Comparison of ENCODE assay signal across 8 mouse cellular contexts in the genomic region with DNA sequence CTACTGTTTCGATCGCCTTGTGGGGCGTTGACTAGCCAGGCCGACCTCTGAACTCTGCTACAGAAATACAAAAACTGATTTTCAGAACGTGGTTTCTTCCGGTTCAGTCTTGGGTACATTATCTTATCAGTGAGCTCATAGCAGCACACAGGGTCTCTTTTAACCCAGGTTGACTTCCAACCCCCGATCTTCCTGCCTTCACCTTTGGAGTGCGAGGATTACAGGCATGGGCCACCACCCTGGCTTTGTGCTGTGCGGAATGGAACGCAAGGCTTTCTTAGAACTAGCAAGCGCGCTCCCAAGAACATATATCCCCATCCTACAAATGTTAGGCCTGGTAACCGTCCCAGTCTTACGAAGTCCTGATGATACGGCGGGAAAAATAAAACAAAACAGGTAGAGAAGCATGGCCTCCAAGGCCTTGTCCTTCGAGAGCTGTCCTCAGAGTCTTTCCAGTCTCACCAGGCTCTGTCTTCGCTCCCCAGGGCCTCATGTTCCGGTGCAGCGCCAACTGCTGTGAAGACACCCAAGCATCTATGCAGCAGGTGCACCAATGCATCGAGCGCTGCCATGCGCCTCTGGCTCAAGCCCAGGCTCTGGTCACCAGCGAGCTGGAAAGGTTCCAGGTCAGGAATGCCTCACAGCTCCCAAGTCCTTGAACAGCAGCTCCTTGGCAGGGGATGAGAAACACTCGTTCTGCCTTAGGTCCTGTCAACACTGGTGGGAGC. TPM values are rescaled to one million over a fixed set of nuclear protein-coding genes. Genes with fewer than 3 reads are reported as not detected.
DNase-seq lines count a peak whose midpoint lies in the region; ATAC-seq lines count a peak whose summit lies in the region.

No protein-coding gene starts in this region.

- no peak for DNase-seq in neural tube, embryonic 11.5 days (ENCODE audit: low spot score)
- no peak for DNase-seq in neural tube, embryonic 10.5 days (ENCODE audit: extremely low spot score, low spot score)
- DNase-seq in cerebellum, adult 11-12 months: peak; percentile 77
- peak; percentile 30 for DNase-seq in gastrocnemius, postnatal 25 days
- DNase-seq in kidney, adult 11 months: peak; percentile 64
- peak; percentile 38 for DNase-seq in midbrain, embryonic 14.5 days
- DNase-seq in thymus, postnatal 25 days: peak; percentile 28

- no peaks in the 10 kb centered on the region for H3K27me3 ChIP-seq in neural tube, embryonic 11.5 days (ENCODE audit: control insufficient read depth, insufficient read depth, low read length)
- no peaks in the 10 kb centered on the region for H3K27me3 ChIP-seq in limb, embryonic 13.5 days
- no peaks in the 10 kb centered on the region for H3K27me3 ChIP-seq in midbrain, embryonic 14.5 days (ENCODE audit: control insufficient read depth, insufficient read depth, low read length)

- WGBS in neural tube, embryonic 11.5 days: 49% methylated on average over 25 of the region's 25 CpGs
- 47% methylated on average over 25 of the region's 25 CpGs for WGBS in limb, embryonic 13.5 days
- 42% methylated on average over 25 of the region's 25 CpGs for WGBS in midbrain, embryonic 14.5 days

- peaks cover 9% of the 10 kb centered on the region; the same call in 1 of the 2 replicates for H3K4me1 ChIP-seq in neural tube, embryonic 11.5 days (ENCODE audit: control insufficient read depth, insufficient read depth, low read length)
- peaks cover 19% of the 10 kb centered on the region for H3K4me1 ChIP-seq in limb, embryonic 13.5 days
- H3K4me1 ChIP-seq in midbrain, embryonic 14.5 days (ENCODE audit: control insufficient read depth, insufficient read depth, low read length): peaks cover 9% of the 10 kb centered on the region

- peak overlapping the region; percentile 71 for H3K4me2 ChIP-seq in neural tube, embryonic 11.5 days (ENCODE audit: low read depth)
- H3K4me2 ChIP-seq in limb, embryonic 13.5 days (replicated peaks): peak overlapping the region; percentile 92
- H3K4me2 ChIP-seq in midbrain, embryonic 14.5 days (ENCODE audit: low read length): peak overlapping the region; percentile 91

- no peaks in the 10 kb centered on the region for H3K36me3 ChIP-seq in neural tube, embryonic 11.5 days (ENCODE audit: control insufficient read depth, insufficient read depth, low read length)
- peaks cover 22% of the 10 kb centered on the region for H3K36me3 ChIP-seq in limb, embryonic 13.5 days
- H3K36me3 ChIP-seq in midbrain, embryonic 14.5 days (ENCODE audit: control insufficient read depth, insufficient read depth, low read length): 0 out of 2 replicates have a peak, but pooled peaks cover 3% of the 10 kb centered on the region

- H3K4me3 ChIP-seq in neural tube, embryonic 11.5 days (ENCODE audit: low read depth, low read length): peak overlapping the region; percentile 60
- peak overlapping the region; percentile 75 for H3K4me3 ChIP-seq in limb, embryonic 13.5 days
- peak overlapping the region; percentile 66 for H3K4me3 ChIP-seq in midbrain, embryonic 14.5 days (replicated peaks; ENCODE audit: low read depth, low read length)

- H3K9me3 ChIP-seq in neural tube, embryonic 11.5 days (ENCODE audit: control insufficient read depth, low read length): no peaks in the 10 kb centered on the region
- no peaks in the 10 kb centered on the region for H3K9me3 ChIP-seq in limb, embryonic 13.5 days
- no peaks in the 10 kb centered on the region for H3K9me3 ChIP-seq in midbrain, embryonic 14.5 days (ENCODE audit: control insufficient read depth, low read length)

- no peak for ATAC-seq in neural tube, embryonic 11.5 days (ENCODE audit: insufficient read depth, low FRiP score, low TSS enrichment)
- ATAC-seq in limb, embryonic 13.5 days (ENCODE audit: low FRiP score, low read depth): no peak
- no peak for ATAC-seq in midbrain, embryonic 14.5 days (ENCODE audit: low FRiP score, low TSS enrichment)

- peak overlapping the region; percentile 74 for H3K9ac ChIP-seq in neural tube, embryonic 11.5 days (ENCODE audit: low read length)
- peak overlapping the region; percentile 85 for H3K9ac ChIP-seq in limb, embryonic 13.5 days
- H3K9ac ChIP-seq in midbrain, embryonic 14.5 days (replicated peaks; ENCODE audit: low read length): peak overlapping the region; percentile 80

- no peak overlapping the region for H3K27ac ChIP-seq in neural tube, embryonic 11.5 days (ENCODE audit: low read depth, low read length)
- H3K27ac ChIP-seq in limb, embryonic 13.5 days: peak overlapping the region; percentile 72
- H3K27ac ChIP-seq in midbrain, embryonic 14.5 days (replicated peaks; ENCODE audit: low read depth, low read length): peak overlapping the region; percentile 93

RNA-seq across cellular contexts. Expression of a gene that starts 0.8 kb away (rescaled TPM):
- 142 and 144 TPM in 2 replicates for polyA plus RNA-seq in neural tube, embryonic 11.5 days (2014; fragmentation: Nextera tagmentation; extraction: Ambion mirVana)
- 10 to 100 TPM; 16.0 to 16.3 TPM for total RNA-seq in gastrocnemius, postnatal 25 days (2021)
- polyA plus RNA-seq in limb, embryonic 13.5 days (2015; fragmentation: Nextera tagmentation; extraction: Ambion mirVana): 133 and 136 TPM in 2 replicates
- 124 and 130 TPM in 2 replicates for polyA plus RNA-seq in midbrain, embryonic 14.5 days (2014; fragmentation: Nextera tagmentation; extraction: Ambion mirVana)

RNA-seq across cellular contexts. Expression of a gene that starts 4.8 kb away (rescaled TPM):
- polyA plus RNA-seq in neural tube, embryonic 11.5 days (2014; fragmentation: Nextera tagmentation; extraction: Ambion mirVana): 658 and 707 TPM in 2 replicates
- total RNA-seq in gastrocnemius, postnatal 25 days (2021): 10 to 100 TPM; 26.2 to 27.1 TPM
- polyA plus RNA-seq in limb, embryonic 13.5 days (2015; fragmentation: Nextera tagmentation; extraction: Ambion mirVana): 660 and 699 TPM in 2 replicates
- 480 and 559 TPM in 2 replicates for polyA plus RNA-seq in midbrain, embryonic 14.5 days (2014; fragmentation: Nextera tagmentation; extraction: Ambion mirVana)

RNA-seq across cellular contexts. Expression of a gene that starts 30.7 kb away (rescaled TPM):
- polyA plus RNA-seq in neural tube, embryonic 11.5 days (2014; fragmentation: Nextera tagmentation; extraction: Ambion mirVana): 105 and 107 TPM in 2 replicates
- 10 to 100 TPM; 50.7 to 65.0 TPM for total RNA-seq in gastrocnemius, postnatal 25 days (2021)
- polyA plus RNA-seq in limb, embryonic 13.5 days (2015; fragmentation: Nextera tagmentation; extraction: Ambion mirVana): 85.9 and 86.3 TPM in 2 replicates
- polyA plus RNA-seq in midbrain, embryonic 14.5 days (2014; fragmentation: Nextera tagmentation; extraction: Ambion mirVana): 68.7 and 109 TPM in 2 replicates

RNA-seq across cellular contexts. Expression of a gene that starts 37.7 kb away (rescaled TPM):
- 235 and 246 TPM in 2 replicates for polyA plus RNA-seq in neural tube, embryonic 11.5 days (2014; fragmentation: Nextera tagmentation; extraction: Ambion mirVana)
- 10 to 100 TPM; 18.7 to 23.4 TPM for total RNA-seq in gastrocnemius, postnatal 25 days (2021)
- 286 and 293 TPM in 2 replicates for polyA plus RNA-seq in limb, embryonic 13.5 days (2015; fragmentation: Nextera tagmentation; extraction: Ambion mirVana)
- 317 and 387 TPM in 2 replicates for polyA plus RNA-seq in midbrain, embryonic 14.5 days (2014; fragmentation: Nextera tagmentation; extraction: Ambion mirVana)

Comparison
In these comparisons a context has a peak if more than half of its experiments do, and no peak if none do; other contexts are left out.
1. DNase-seq: peak in cerebellum, adult 11-12 months (single experiment), gastrocnemius, postnatal 25 days (single experiment), kidney, adult 11 months (single experiment), midbrain, embryonic 14.5 days (single experiment) and thymus, postnatal 25 days (single experiment); none in neural tube, embryonic 11.5 days (single experiment) and neural tube, embryonic 10.5 days (single experiment).
2. Peak in every context shown above with its lines, with median percentiles within 50 percentile points of each other: H3K4me2 ChIP-seq, H3K4me3 ChIP-seq and H3K9ac ChIP-seq.